Mouse (Mus musculus) kidney, postnatal 4 days (tissue): ENCODE data around the gene Kif13a.
A peak's percentile ranks its signal among the peaks of the same experiment; 100 is the strongest.

Experiments used
- DNase-seq, 2 experiments: peaks; one replicate each; pipeline ENCODE4 v3.0.0; 2021; ENCODE audit warnings: mixed read lengths in 2 of 2

The Kif13a gene

DNA sequence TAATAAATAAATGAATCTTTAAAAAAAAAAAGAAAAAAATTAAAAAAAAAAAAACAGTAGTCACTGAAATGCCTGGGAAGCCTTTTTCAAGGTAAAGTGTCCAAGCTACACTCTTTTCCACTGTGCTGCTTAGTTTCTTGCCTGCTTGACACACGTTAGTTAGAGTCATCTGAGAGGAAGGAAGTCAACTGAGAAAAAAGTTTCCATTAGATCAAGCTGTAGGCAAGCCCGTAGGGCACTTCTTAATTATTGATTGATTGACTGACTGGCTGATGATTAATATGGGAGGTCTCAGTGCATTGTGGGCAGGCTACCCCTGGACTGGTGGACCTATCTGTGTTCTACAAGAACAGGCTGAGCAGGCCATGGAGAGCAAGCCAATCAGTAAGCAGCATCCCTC, 9.9 kb downstream of the Kif13a start:
- DNase-seq: no peak

DNA sequence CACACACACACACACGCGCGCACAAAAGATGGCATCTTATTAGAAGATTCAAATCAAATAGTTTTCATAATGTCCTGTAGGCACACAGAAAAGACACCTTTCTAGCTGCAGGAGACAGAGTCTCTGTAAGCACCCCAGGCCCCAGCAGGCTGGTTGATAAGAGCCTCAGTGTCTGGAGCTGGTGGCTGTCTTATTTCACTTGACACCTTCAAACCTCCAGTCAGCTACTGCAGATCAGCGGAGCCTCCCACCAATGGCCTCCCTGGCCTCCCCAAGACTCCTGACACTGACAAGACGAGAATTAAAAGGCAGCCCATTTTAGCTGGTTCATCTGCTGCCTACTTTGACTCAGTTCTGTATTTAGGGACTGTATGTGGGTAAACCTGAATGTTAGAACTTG, 11.2 kb downstream of the Kif13a start:
- DNase-seq: no peak

DNA sequence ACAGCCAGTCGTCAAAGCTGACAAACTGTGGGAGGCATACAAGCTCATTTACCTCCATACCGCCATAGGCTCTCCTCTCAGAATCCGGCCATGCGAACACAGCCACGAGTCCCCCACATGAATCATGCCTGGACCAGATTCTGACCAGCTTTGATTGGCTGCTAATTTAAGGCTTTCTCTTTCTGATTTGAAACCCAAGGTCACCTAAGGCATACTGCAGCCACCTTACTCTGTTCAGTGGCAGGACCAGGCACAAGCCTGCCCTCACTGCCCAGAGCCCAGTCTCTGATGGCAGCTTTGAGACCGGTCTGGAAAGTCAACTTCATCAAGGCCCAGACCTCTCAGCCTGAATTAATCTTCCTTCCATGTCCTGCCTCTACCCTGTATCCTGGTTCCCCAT, 17.7 kb downstream of the Kif13a start:
- DNase-seq: no peak

DNA sequence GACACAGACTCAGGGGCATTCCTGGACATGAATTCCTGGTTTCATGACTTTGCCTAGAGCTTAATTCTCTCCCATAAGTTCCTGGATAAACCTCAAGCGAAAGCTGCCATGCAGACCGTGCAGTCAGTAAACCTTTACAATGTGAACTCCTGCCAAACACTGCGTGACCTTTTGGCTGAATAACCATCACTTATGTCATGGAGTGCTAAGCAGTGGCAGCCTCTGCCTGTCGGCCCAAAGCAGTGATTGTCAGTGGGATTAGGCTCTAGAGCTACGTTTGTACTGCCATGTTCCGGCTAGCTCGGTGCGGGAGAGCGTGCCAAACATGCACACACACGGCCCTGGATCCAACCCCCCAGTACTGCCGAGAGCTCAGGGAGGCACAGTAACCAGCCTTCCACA, 18.6 kb downstream of the Kif13a start:
- peak; percentile 29 to 39 for DNase-seq

DNA sequence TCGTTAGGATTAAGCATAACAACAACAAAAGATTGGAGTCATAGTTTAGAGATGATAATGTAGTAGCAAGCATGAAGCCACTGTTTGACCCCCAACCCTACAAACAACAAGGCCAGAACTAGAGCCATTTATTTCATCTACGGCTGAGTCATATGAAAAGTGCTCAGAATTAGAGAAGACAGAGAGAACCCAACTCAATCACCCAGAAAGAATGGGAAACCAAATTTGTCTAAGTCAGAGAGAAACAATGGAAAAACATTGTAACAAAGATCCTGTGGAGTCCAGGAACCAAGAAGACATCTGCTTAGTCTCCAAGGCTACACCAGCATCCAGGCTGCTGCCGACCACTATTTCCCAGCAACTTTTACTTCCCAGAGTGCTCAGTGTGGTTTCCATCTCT, 19.7 kb downstream of the Kif13a start:
- DNase-seq: no peak

DNA sequence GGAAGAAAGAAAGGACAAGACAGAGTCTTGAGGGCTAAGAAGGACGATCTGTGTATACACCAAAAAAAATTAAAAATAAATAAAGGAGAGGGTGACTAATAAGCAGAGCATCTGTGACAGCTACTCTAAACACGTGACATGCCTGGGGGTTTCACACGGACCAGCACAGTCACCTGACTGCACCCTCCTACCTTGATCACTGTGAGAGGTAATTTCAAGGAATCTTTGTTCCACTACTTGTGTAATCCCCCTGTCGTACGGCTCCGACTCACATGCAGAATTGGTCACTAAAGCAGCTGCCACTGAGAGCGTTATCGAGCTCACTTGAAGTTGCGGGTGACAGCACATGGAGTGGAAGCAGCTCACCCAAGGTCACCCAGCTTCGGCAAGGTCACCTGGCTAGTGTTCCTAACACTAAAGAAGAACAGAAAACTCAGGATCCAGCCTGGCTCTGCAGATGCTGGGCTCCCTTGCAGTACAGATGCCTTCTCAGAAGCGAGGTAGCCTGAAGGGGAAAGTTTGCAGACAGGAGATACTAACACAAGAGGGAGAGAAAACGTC, 20.6 kb downstream of the Kif13a start:
- no peak for DNase-seq

DNA sequence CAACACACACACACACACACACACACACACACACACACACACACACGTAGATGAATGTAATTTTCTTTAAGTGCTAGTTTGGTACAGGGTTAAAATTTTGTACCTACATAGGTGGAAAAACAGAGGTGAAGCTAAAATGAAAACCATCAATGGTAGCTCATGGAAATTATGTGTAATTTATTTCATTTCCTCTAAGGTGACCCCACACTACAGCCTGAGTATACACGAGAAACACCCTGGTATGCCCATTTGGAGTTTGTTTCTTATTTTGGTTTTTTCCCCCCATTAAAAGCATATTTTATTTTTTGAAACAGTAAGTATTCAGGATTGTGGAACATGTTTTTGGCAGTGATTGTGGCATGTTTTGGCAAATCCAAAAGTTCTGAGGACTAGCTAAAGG, 21.3 kb downstream of the Kif13a start:
- DNase-seq: no peak

DNA sequence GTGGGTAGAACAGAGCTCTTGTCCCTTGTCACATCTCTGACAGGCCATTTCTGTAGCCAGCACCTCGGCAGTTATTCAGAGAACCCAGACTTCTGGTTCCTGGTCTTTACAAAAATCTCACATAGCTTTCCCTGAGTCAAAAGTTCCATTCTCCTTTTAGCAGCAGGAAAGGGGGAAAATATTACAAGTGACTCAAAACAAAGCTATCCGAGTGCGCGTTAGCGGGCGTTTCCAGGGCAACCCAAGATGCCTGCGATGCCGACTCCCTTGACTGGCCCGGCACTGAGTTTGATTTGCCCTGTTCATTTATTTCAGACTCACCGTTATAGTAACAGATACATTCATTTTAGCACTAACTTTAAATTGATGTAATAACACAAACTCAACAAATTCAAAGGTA, 21.8 kb downstream of the Kif13a start:
- peak; percentile 30 to 39 for DNase-seq

DNA sequence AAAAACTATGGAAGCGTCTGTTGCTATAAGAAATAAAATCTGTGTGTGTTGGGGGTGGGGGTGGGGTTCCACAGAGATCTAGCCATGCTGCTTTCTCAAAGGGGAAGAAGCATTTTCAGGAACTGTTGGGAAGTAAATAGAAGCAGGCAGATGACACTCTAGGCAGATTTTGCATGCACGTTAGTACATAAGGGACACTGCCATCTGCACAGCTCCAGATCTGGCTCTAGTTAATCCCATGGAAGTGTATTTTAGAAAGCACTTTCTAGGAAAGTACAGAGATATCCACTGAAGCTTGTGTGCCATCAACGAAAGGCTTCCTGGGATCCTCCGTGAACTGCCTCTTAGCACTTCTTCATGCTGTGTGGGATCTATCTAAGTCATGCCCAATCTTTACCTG, 22.6 kb downstream of the Kif13a start:
- DNase-seq: no peak

DNA sequence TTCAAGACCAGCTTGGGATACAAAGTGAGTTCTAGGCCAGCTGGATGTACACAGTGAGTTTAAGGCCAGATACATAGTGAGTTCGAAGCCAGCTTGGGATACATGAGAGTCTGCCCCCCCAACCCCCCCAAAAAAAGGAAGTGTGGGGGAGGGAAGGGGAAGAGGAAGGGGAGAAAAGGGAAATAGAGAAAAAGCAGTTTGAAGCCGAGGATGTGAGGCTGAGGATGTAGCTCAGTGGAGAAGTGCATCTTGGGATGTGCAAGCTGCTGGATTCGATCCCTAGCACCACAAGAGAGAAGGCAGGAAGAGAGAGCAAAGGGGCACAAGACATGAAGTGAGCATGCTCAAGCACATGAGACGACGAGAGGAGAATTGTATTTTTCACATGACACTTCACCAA, 23.7 kb downstream of the Kif13a start:
- DNase-seq: no peak

DNA sequence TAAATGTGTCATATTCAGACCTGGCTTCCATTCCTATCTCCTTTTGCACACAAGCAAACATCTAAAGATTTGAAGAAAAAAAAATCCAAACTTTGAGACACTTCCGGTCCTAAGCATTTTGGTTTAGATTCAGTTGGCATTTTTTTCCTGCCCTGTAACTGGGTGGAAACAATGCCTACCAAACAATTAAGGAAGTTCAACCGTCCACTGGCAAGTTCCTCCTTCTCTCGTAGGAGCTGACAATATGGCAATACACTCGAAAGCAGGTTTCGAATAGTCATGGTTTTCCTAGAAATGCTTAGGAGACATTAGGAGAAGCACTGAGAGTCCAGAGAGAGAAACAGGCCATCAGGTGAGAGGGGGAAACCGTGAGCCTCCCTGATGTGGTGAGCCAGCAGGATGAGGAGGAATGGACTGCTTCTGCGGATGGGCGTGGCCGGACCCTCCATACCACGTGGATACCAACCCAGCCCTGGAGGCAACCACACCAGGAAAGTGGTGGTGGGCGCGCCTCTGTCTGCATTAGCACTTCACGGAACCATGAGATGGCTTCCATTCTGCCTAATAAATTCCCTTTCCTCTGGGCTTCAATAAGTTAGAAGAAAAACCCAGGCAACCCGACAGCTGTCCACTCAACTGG, 24.6 kb downstream of the Kif13a start:
- no peak for DNase-seq

DNA sequence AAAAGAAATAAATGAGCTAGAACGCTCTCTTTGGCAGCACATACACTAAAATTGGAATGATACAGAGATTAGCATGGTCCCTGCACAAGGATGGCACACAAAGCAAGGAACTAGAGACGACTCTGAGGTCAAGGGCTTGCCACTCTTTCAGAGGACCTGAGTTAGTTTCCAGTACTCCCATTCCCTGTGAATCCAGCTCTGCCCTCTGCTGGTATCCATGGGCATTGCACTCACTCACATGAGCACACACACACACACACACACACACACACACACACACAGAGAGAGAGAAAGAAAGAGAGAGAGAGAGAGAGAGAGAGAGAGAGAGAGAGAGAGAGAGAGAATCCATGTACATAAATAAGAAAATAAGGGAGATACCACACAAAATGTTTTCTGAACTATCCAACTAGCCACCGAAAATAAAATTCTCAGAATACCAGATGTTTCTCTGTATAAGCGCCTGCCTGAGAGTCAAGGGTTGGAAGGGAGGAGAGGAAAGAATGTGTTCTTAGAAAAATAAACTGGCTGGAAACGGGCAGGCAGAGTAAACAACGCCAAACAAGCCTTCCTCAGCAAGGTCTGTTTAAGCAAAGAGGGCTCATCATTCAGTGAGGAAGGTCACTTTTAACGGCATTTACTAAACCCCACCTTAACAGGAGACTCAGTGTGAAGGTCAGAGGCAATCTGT, 27.0 kb downstream of the Kif13a start:
- no peak for DNase-seq

DNA sequence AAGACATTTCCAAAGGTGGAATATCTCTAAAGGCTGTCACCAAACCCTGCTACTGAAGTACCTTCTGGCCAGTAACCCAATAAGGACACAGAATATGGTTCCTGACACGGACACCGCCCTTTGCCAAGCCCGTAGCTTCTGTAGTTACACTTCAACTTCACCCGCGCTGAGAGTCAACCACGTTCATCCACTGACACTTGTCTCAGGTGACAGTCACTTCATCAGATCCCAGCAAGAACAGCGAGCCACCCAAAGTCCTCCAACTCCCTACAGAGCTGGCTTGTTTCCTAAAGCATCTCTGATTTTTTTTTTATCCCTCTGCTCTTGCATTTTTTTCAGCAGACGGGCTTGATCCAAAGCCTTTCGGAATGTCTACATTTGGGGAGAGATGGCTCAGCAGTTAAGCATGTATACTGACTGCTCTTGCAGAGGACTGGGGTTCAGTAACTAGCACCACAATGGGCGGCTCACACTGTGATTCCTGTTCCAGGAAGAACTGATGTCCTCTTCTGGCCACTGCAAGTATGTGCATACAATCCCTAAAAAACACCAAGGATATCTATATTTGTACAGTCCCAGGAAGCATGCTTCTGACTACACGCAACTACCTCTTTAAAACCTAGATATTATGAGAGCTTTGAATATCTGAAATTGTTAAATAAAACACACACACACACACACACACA, 28.7 kb downstream of the Kif13a start:
- DNase-seq: no peak

DNA sequence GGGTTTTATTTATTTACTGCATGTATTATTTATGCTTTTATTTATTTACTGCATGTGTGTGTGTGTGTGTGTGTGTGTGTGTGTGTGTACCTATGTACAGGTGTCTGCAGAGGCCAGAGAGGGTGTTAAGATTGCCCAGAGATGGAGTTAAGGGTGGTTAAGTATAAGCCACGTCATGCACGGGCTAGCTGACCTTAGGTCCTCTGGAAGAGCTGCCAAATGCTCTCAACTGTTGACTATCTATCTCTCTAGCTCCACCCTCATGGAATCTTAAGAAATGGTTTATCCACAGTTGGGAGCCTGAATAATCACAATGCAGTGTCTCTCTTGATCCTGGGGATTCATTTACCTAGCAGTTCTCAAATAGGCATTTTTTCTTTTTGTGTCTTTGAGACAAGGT, 30.8 kb downstream of the Kif13a start:
- no peak for DNase-seq

DNA sequence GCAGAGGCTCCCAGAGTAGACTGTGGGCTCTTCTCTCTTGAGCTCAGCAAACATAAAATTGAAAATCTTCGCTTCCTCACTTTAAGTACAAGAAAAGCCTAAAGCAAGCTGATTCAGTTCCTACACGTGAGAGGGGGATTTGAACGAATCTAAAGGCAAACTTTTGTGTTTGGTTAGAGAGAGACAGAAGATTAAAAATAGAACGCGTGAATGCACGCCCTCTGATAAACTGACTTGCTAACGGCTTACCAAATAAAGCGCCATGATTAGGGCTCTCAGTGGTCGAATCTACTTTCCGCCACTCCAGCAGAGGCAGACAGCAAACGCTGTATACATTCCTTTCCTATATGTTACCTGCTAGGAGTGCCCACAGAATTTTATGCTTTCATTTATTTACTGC, 31.3 kb downstream of the Kif13a start:
- DNase-seq: no peak

DNA sequence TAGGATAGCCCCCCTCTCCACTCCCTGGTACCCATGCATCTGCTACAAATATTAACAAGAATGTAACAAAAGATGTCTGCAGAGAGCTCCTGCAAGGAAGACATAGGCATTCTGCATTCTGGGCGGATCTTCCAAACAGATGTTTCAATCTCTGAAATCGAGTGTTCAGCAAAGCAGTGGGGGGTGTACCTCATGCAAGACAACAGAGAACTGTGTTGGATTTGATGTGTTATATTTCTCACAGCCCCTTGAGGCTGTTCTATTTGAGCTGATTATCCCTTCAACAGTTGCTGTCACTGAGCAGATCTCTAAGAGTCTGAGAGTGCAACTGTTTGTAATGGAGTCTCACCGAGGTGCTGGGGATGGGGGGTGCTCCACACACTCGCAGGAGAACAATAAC, 37.3 kb downstream of the Kif13a start:
- DNase-seq: no peak

DNA sequence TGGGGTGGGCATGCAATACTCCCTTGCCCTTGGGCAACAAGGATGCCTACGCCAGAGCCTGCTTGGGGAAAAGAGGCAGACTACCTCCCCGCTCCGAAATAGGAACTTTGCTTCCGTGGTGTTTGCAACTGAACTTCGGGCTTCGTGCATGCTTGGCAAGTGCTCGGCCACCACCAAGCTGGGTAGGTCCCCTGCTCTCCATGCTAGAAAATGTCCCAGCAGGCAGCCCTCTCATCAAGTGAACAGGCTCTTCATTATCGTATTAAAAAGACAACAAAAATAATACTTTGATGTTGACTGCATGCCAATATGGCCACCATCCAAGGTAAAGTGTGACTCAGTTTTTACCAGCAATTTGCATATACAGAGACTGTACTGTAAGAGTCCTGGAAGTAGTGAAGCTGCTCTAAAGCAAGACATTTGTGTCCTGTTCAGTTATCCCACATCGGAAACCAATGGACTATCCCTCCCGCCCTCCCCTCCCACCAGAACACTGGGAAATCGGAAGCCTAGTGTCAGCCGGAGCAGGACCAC, 41.5 kb downstream of the Kif13a start:
- DNase-seq: no peak

DNA sequence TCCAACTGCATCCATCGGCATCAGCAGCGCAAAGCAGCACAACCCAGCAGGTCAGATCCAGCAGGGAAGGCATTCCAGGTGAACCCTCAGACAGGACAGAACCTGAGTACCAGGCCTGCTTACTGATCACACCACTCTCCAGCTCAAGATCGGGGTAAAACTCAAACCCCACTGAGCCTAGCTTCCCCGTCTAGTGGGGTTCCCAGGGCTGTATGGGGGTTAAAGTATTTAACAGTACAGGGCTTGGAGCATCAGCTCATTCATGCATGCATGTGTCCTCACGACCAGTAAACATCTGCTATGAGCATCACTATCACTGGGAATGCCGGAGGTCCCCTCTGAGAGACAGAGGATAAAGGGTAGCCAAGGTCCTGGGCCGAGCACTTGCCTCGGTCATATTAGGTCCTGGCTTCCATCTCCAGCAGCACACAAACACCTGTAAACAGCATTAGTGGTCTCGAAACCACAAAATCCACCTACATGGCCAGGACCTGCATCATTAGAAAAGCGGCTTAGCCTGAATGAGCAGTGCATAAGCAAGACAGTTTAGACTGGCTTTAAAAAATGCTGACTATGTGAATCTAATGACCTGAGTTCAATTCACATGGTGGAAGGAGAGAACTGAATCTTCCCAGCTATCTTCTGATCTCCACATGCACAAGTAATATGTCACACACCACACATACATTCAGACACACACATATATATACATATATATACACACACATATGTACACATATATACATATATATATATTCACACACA, 43.0 kb downstream of the Kif13a start:
- no peak for DNase-seq

DNA sequence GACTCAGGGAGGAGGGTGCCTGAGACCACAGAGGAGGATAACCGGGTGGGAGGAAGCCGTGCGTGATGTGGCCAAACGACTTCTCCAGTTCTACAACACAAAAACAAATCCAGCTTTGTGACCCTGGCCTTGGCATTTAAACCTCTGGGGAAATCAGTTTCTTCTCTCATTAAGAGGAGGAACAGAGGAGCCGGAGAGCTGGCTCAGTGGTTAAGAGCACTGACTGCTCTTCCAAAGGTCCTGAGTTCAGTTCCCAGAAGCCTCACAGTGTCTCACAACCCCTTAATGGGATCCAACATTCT, 44.0 kb downstream of the Kif13a start:
- DNase-seq: no peak

DNA sequence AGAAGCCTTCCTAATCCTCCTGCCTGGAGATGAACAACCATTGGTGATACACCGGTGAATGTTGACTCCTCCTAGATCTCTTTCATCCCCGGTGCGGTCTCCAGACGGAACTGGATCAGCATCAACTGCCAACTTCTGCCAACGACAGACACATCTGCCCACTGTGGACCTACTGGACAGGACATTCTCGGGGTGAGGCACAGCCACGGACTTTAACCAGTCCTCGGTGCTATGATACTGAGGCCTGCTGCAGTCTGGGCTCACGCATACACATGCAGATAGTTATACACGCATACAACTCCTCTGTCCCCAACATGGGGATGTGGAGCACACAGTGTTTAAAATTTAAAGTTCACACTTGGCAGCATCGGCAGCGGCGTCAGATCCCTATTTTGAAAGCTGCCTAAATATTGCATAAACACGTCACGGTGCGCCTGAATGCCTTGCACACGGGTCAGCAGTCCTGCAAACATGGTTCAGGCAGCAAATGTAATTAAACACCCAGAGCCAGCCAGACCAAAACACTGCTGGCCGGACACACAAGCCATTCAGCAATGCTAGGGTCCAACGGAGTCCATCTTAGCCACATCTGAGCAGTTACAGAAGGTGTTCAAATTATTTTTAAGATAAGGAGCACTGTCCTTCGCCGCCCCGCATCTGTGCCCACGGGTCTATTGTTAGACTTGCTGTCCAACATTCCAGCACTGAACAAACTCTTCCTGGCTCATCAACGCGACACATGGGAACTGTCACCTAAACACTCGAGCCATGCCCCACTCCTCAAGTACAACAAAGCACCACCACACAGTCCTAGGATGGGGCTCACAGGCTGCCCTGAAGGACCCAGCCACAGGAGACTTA, 44.5 kb downstream of the Kif13a start:
- peak; percentile 20 to 35 for DNase-seq

DNA sequence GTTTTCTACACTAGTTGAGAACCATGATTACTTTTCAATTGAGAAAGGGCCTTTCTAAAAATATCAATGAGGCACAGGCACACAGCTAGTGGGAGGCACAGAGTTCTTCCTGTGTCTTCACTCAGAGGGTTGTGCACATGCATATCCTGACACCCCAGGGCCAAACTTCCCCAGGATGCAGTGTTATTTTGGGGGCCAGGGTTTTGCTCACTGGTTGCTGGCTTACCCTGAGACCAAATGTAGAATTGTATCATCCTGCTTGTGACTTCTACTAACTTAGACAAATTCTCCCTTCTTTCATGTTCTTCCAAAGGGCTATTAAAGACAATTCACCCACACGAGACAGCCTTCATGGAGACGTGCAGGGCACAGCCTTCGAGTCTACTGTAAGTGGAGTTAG, 45.7 kb downstream of the Kif13a start:
- no peak for DNase-seq

DNA sequence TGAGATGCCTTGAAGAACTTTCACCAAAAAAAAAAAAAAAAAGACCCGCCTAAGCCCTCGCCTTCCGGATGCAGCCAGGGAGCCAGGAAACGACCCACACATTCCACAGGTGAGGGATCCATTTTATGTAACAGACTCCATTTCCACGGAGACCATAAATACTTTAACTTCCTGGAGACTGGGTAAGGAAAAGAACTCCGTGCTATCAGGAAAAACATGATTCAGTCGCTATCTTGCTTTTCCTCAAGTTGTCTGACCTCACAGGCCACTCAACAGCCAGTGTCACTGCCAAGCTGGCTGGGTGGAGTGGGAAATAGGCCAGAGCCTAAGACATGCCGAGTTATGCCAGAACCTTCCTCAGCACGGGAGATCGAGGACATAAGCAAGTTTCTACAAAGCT, 46.3 kb downstream of the Kif13a start:
- peak; percentile 25 to 47 for DNase-seq
